Mouse (Mus musculus): ENCODE measurements around the gene Fam20a. TPM values are rescaled to one million over a fixed set of nuclear protein-coding genes. Genes with fewer than 3 reads are reported as not detected.

Fam20a gene
- total and polyA plus RNA-seq, 3 experiments: not detected

- TF ChIP-seq EP300 (IDR thresholded peaks at IDR 0.05; ENCODE audit: low read depth in 1 of 2, low read length in 2 of 2): no peak
- TF ChIP-seq POLR2AphosphoS5 (IDR thresholded peaks at IDR 0.05; ENCODE audit: borderline replicate concordance, low read depth, low read length): peak; percentile 60; the same call in 1 of the 2 replicates
- H3K36me3 ChIP-seq (ENCODE audit: control insufficient read depth in 1 of 2, insufficient read depth in 2 of 2, low read length in 2 of 2): no peaks in the 10 kb centered on the region
- H3K27me3 ChIP-seq (ENCODE audit: control insufficient read depth in 1 of 2, insufficient read depth in 2 of 2, low read length in 2 of 2): peaks cover 0 to 2% of the 10 kb centered on the region in 2 experiments; a peak in 2 of 4 replicates
- no peak overlapping the region for H3K27ac ChIP-seq (ENCODE audit: control insufficient read depth, low read depth, low read length)
- no peak for DNase-seq (ENCODE audit: low read depth, low spot score)
- H3K9ac ChIP-seq (ENCODE audit: control insufficient read depth, low read depth, low read length, poor library complexity, severe bottlenecking): no peak overlapping the region
- no peaks in the 10 kb centered on the region for H3K9me3 ChIP-seq (replicated peaks; ENCODE audit: insufficient read depth, low read length)
- H3K4me1 ChIP-seq (ENCODE audit: control insufficient read depth in 1 of 2, insufficient read depth in 2 of 2, low read length in 2 of 2): no peaks in the 10 kb centered on the region
- no peaks in the 10 kb centered on the region for H3K79me2 ChIP-seq (ENCODE audit: control insufficient read depth, insufficient read depth, low read length, poor library complexity)
- no peak overlapping the region for H3K4me3 ChIP-seq (ENCODE audit: control insufficient read depth in 1 of 2, insufficient read depth in 1 of 2, low read depth in 2 of 2, low read length in 2 of 2)
These were observed 24.9 kb downstream of the Fam20a start for GRCm38 (mm10) chr11:109697089-109697643.

- Histone ChIP-seq H3K27ac (ENCODE audit: control insufficient read depth, low read depth, low read length) (no peak overlapping the region), H3K4me3 (ENCODE audit: control insufficient read depth in 1 of 2, insufficient read depth in 1 of 2, low read depth in 2 of 2, low read length in 2 of 2) (no peak overlapping the region), H3K27me3 (ENCODE audit: control insufficient read depth in 1 of 2, insufficient read depth in 2 of 2, low read length in 2 of 2) (peaks cover 0 to 3% of the 10 kb centered on the region in 2 experiments; a peak in 2 of 4 replicates), H3K9me3 (replicated peaks; ENCODE audit: insufficient read depth, low read length) (no peaks in the 10 kb centered on the region), H3K79me2 (ENCODE audit: control insufficient read depth, insufficient read depth, low read length, poor library complexity) (no peaks in the 10 kb centered on the region), H3K36me3 (ENCODE audit: control insufficient read depth in 1 of 2, insufficient read depth in 2 of 2, low read length in 2 of 2) (no peaks in the 10 kb centered on the region), H3K9ac (ENCODE audit: control insufficient read depth, low read depth, low read length, poor library complexity, severe bottlenecking) (no peak overlapping the region), H3K4me1 (ENCODE audit: control insufficient read depth in 1 of 2, insufficient read depth in 2 of 2, low read length in 2 of 2) (no peaks in the 10 kb centered on the region)
- no peak for DNase-seq (ENCODE audit: low read depth, low spot score)
- TF ChIP-seq RAD21 (IDR thresholded peaks at IDR 0.05; ENCODE audit: low read depth, low read length) (no peak), RCOR1 (IDR thresholded peaks at IDR 0.05; ENCODE audit: low read depth, low read length) (no peak)
These were observed 25.6 kb downstream of the Fam20a start for GRCm38 (mm10) chr11:109696519-109696918.

- Histone ChIP-seq H3K9me3 (replicated peaks; ENCODE audit: insufficient read depth, low read length) (no peaks in the 10 kb centered on the region), H3K27me3 (ENCODE audit: control insufficient read depth in 1 of 2, insufficient read depth in 2 of 2, low read length in 2 of 2) (peaks cover 0 to 3% of the 10 kb centered on the region in 2 experiments; a peak in 2 of 4 replicates), H3K9ac (ENCODE audit: control insufficient read depth, low read depth, low read length, poor library complexity, severe bottlenecking) (no peak overlapping the region)
These were observed 29.3 kb downstream of the Fam20a start for GRCm38 (mm10) chr11:109692737-109693136.

GRCm38 (mm10) chr11:109689539-109689938 lies 32.5 kb downstream of the Fam20a start:
- no peak for DNase-seq (ENCODE audit: low read depth, low spot score)
- Histone ChIP-seq H3K27me3 (ENCODE audit: control insufficient read depth in 1 of 2, insufficient read depth in 2 of 2, low read length in 2 of 2) (peaks cover 0 to 3% of the 10 kb centered on the region in 2 experiments; a peak in 2 of 4 replicates), H3K9ac (ENCODE audit: control insufficient read depth, low read depth, low read length, poor library complexity, severe bottlenecking) (no peak overlapping the region), H3K4me3 (ENCODE audit: control insufficient read depth in 1 of 2, insufficient read depth in 1 of 2, low read depth in 2 of 2, low read length in 2 of 2) (no peak overlapping the region), H3K9me3 (replicated peaks; ENCODE audit: insufficient read depth, low read length) (no peaks in the 10 kb centered on the region), H3K27ac (ENCODE audit: control insufficient read depth, low read depth, low read length) (no peak overlapping the region), H3K79me2 (ENCODE audit: control insufficient read depth, insufficient read depth, low read length, poor library complexity) (no peaks in the 10 kb centered on the region), H3K36me3 (ENCODE audit: control insufficient read depth in 1 of 2, insufficient read depth in 2 of 2, low read length in 2 of 2) (no peaks in the 10 kb centered on the region), H3K4me1 (ENCODE audit: control insufficient read depth in 1 of 2, insufficient read depth in 2 of 2, low read length in 2 of 2) (no peaks in the 10 kb centered on the region)
- TF ChIP-seq ELF1 (IDR thresholded peaks at IDR 0.05; ENCODE audit: low read depth, low read length) (no peak), CHD1 (IDR thresholded peaks at IDR 0.05; ENCODE audit: low read depth, low read length) (no peak), UBTF (IDR thresholded peaks at IDR 0.05; ENCODE audit: borderline replicate concordance, insufficient read depth, low read depth, low read length) (no peak), POLR2AphosphoS5 (IDR thresholded peaks at IDR 0.05; ENCODE audit: borderline replicate concordance, low read depth, low read length) (no peak), CTCF (IDR thresholded peaks at IDR 0.05 in 2 of 3, conservative IDR thresholded peaks at IDR 0.05 in 1 of 3; ENCODE audit: control insufficient read depth in 1 of 3, insufficient read depth in 1 of 3, low read depth in 2 of 3, low read length in 3 of 3, poor library complexity in 1 of 3, severe bottlenecking in 1 of 3) (no peak), MAX (IDR thresholded peaks at IDR 0.05; ENCODE audit: low read length) (no peak), SIN3A (IDR thresholded peaks at IDR 0.05; ENCODE audit: low read length) (no peak)

More at GRCm38 (mm10) chr11:109692737-109693136, 29.3 kb downstream of the Fam20a start:
- no peaks in the 10 kb centered on the region for H3K79me2 ChIP-seq (ENCODE audit: control insufficient read depth, insufficient read depth, low read length, poor library complexity)
- no peak for DNase-seq (ENCODE audit: low read depth, low spot score)
- H3K4me1 ChIP-seq (ENCODE audit: control insufficient read depth in 1 of 2, insufficient read depth in 2 of 2, low read length in 2 of 2): no peaks in the 10 kb centered on the region
- H3K27ac ChIP-seq (ENCODE audit: control insufficient read depth, low read depth, low read length): no peak overlapping the region
- TF ChIP-seq POLR2A (IDR thresholded peaks at IDR 0.05; ENCODE audit: control insufficient read depth in 1 of 2, insufficient read depth in 1 of 2, low read depth in 1 of 2, low read length in 2 of 2, poor library complexity in 1 of 2) (no peak), GABPA (IDR thresholded peaks at IDR 0.05; ENCODE audit: low read depth, low read length) (no peak), ZMIZ1 (IDR thresholded peaks at IDR 0.05; ENCODE audit: low read depth, low read length) (no peak), SMC3 (IDR thresholded peaks at IDR 0.05; ENCODE audit: low read depth, low read length) (no peak), KAT2A (conservative IDR thresholded peaks at IDR 0.05; ENCODE audit: low read depth, low read length) (no peak), TBP (IDR thresholded peaks at IDR 0.05; ENCODE audit: low read depth, low read length) (no peak), CHD1 (IDR thresholded peaks at IDR 0.05; ENCODE audit: low read depth, low read length) (no peak)
- no peaks in the 10 kb centered on the region for H3K36me3 ChIP-seq (ENCODE audit: control insufficient read depth in 1 of 2, insufficient read depth in 2 of 2, low read length in 2 of 2)
- H3K4me3 ChIP-seq (ENCODE audit: control insufficient read depth in 1 of 2, insufficient read depth in 1 of 2, low read depth in 2 of 2, low read length in 2 of 2): no peak overlapping the region
